Comparison of ENCODE assay signal across 8 mouse cellular contexts in genomic region chr1:175625990-175626692, GRCm38 (mm10). TPM values are rescaled to one million over a fixed set of nuclear protein-coding genes. Genes with fewer than 3 reads are reported as not detected.
DNase-seq lines count a peak whose midpoint lies in the region; ATAC-seq and TF ChIP-seq lines count a peak whose summit lies in the region.

No protein-coding gene starts in this region.

- peak overlapping the region; percentile 67 for H3K4me2 ChIP-seq in intestine, embryonic 14.5 days (ENCODE audit: low read length)

- TF ChIP-seq CTCF in small intestine, adult 2 months (IDR thresholded peaks at IDR 0.05; ENCODE audit: extremely low read depth, insufficient read length, insufficient replicate concordance, low read depth, low read length): peak; percentile 43; the same call in 1 of the 2 replicates

- no peaks in the 10 kb centered on the region for H3K27me3 ChIP-seq in intestine, embryonic 14.5 days (replicated peaks; ENCODE audit: control insufficient read depth, insufficient read depth, low read length)
- no peaks in the 10 kb centered on the region for H3K27me3 ChIP-seq in small intestine, adult 2 months (ENCODE audit: control insufficient read depth, insufficient read depth, low read length)

- H3K4me3 ChIP-seq in ES-E14 (ENCODE audit: insufficient read depth in 1 of 2, low read depth in 1 of 2, low read length in 2 of 2, poor library complexity in 1 of 2, severe bottlenecking in 1 of 2): peak overlapping the region; percentile 33 to 89; a peak in 3 of 4 replicates
- peak overlapping the region; percentile 86 for H3K4me3 ChIP-seq in intestine, embryonic 14.5 days (ENCODE audit: low read depth, low read length)
- no peak overlapping the region for H3K4me3 ChIP-seq in small intestine, adult 2 months (ENCODE audit: low read depth, low read length)

- H3K4me1 ChIP-seq in ES-E14 (ENCODE audit: control insufficient read depth in 2 of 2, insufficient read depth in 2 of 2, low read length in 2 of 2, poor library complexity in 1 of 2): peaks cover 0 to 4% of the 10 kb centered on the region in 2 experiments; a peak in 1 of 4 replicates
- H3K4me1 ChIP-seq in intestine, embryonic 14.5 days (replicated peaks; ENCODE audit: control insufficient read depth, insufficient read depth, low read length): peaks cover 12% of the 10 kb centered on the region
- peaks cover 3% of the 10 kb centered on the region; the same call in 1 of the 2 replicates for H3K4me1 ChIP-seq in small intestine, adult 2 months (ENCODE audit: control insufficient read depth, insufficient read depth, insufficient read length, low read length)

- DNase-seq in kidney, adult 8-10 months: peak; percentile 21 to 35
- no peak for DNase-seq in kidney, adult 9 months
- DNase-seq in ES-E14 (ENCODE audit: low read depth, low spot score): no peak
- no peak for DNase-seq in intestine, embryonic 14.5 days (ENCODE audit: low spot score)
- peak; percentile 35 for DNase-seq in lung, postnatal 10 days
- no peak for DNase-seq in gastrocnemius, postnatal 25 days

- H3K36me3 ChIP-seq in ES-E14 (ENCODE audit: control insufficient read depth, insufficient read depth, low read length, poor library complexity, severe bottlenecking): no peaks in the 10 kb centered on the region; the same call in 1 of the 2 replicates
- no peaks in the 10 kb centered on the region for H3K36me3 ChIP-seq in intestine, embryonic 14.5 days (ENCODE audit: control insufficient read depth, insufficient read depth, low read length)
- H3K36me3 ChIP-seq in small intestine, adult 2 months (ENCODE audit: control insufficient read depth, insufficient read depth, low read length): no peaks in the 10 kb centered on the region

- 85% methylated on average over 1 of the region's 1 CpGs for WGBS in intestine, embryonic 14.5 days
- 52% methylated on average over 1 of the region's 1 CpGs for WGBS in small intestine, adult 2 months

- TF ChIP-seq POLR2A in small intestine, adult 2 months (IDR thresholded peaks at IDR 0.05; ENCODE audit: low read depth, low read length): no peak

- no peak overlapping the region for H3K27ac ChIP-seq in ES-E14 (ENCODE audit: insufficient read depth, low read depth, low read length, poor library complexity, severe bottlenecking)
- H3K27ac ChIP-seq in intestine, embryonic 14.5 days (ENCODE audit: low read depth): peak overlapping the region; percentile 80
- peak overlapping the region; percentile 57 for H3K27ac ChIP-seq in small intestine, adult 2 months (ENCODE audit: insufficient read depth, low read depth, low read length)

- ATAC-seq in erythroblast, adult 5-6 weeks (replicated peaks; ENCODE audit: low FRiP score, poor library complexity, severe bottlenecking): peak; percentile 45
- ATAC-seq in intestine, embryonic 14.5 days (replicated peaks; ENCODE audit: low FRiP score, low TSS enrichment, low read depth): peak; percentile 28; the same call in 1 of the 2 replicates

- peak overlapping the region; percentile 43; the same call in 1 of the 2 replicates for H3K9ac ChIP-seq in ES-E14 (ENCODE audit: insufficient read depth, low read depth, low read length, poor library complexity, severe bottlenecking)
- peak overlapping the region; percentile 34; the same call in 1 of the 2 replicates for H3K9ac ChIP-seq in intestine, embryonic 14.5 days (ENCODE audit: low read length)

- in situ Hi-C loops in ES-E14 (cut with MboI; ENCODE audit: low sequenced_read_pairs in 2 of 2, unreplicated experiment in 2 of 2): loop anchor here in 1 of 2 experiments (10.0 kb wide), 1 partner anchor 269 kb away; no protein-coding TSS in a partner anchor

- H3K9me3 ChIP-seq in ES-E14 (ENCODE audit: control insufficient read depth, insufficient read depth, low read depth, low read length): no peaks in the 10 kb centered on the region
- no peaks in the 10 kb centered on the region for H3K9me3 ChIP-seq in intestine, embryonic 14.5 days (ENCODE audit: control insufficient read depth, low read length)

TF ChIP-seq in ES-E14, 5 proteins besides CTCF, POLR2A, EP300 and RAD21:
- TF ChIP-seq HCFC1 (IDR thresholded peaks at IDR 0.05; ENCODE audit: borderline replicate concordance, insufficient read depth, low read length): no peak
- no peak for TF ChIP-seq ZC3H11A (IDR thresholded peaks at IDR 0.05; ENCODE audit: borderline replicate concordance, low read depth, low read length)
- TF ChIP-seq MAFK (IDR thresholded peaks at IDR 0.05; ENCODE audit: insufficient read depth, low read depth, low read length): no peak
- TF ChIP-seq ZNF384 (IDR thresholded peaks at IDR 0.05; ENCODE audit: low read depth, low read length): no peak
- no peak for TF ChIP-seq CHD2 (IDR thresholded peaks at IDR 0.05; ENCODE audit: low read depth, low read length)

RNA-seq across cellular contexts. Expression of gene Fh1, which starts 0.7 kb away (rescaled TPM):
- total RNA-seq in ES-E14 (2012; rRNA removed): 110 TPM in 2 replicates
- 7.3 and 34.1 TPM in 2 replicates for total RNA-seq in erythroblast, adult 5-6 weeks (2015; ENCODE audit: low replicate concordance)
- 14.1 and 42.7 TPM in 2 replicates for total RNA-seq in erythroblast, adult 5-6 weeks (2017; ENCODE audit: low replicate concordance)
- polyA plus RNA-seq in intestine, embryonic 14.5 days (2014; fragmentation: Nextera tagmentation; extraction: Ambion mirVana): 151 and 153 TPM in 2 replicates
- 11.8 and 16.4 TPM in 2 replicates for polyA plus RNA-seq in small intestine, adult 2 months (2012; rRNA removed)
- 100 to 1,000 TPM; 273 to 299 TPM for total RNA-seq in gastrocnemius, postnatal 25 days (2021)

RNA-seq across cellular contexts. Expression of gene Kmo, which starts 6.0 kb away (rescaled TPM):
- not detected in 2 replicates for total RNA-seq in ES-E14 (2012; rRNA removed)
- 0.63 and 1.7 TPM in 2 replicates for total RNA-seq in erythroblast, adult 5-6 weeks (2015; ENCODE audit: low replicate concordance)
- 0.09 and 0.14 TPM in 2 replicates for total RNA-seq in erythroblast, adult 5-6 weeks (2017; ENCODE audit: low replicate concordance)
- polyA plus RNA-seq in intestine, embryonic 14.5 days (2014; fragmentation: Nextera tagmentation; extraction: Ambion mirVana): 0.26 and 0.46 TPM in 2 replicates
- 0.41 and 0.55 TPM in 2 replicates for polyA plus RNA-seq in small intestine, adult 2 months (2012; rRNA removed)
- total RNA-seq in gastrocnemius, postnatal 25 days (2021): under 1 TPM; 0.26 to 0.27 TPM

Comparison
In these comparisons a context has a peak if more than half of its experiments do, and no peak if none do; other contexts are left out.
1. DNase-seq: peak in kidney, adult 8-10 months (2 of 2) and lung, postnatal 10 days (single experiment); none in kidney, adult 9 months (single experiment), ES-E14 (single experiment), intestine, embryonic 14.5 days (single experiment) and gastrocnemius, postnatal 25 days (single experiment).